Mouse (Mus musculus) kidney, adult 11 months (tissue): ENCODE measurements around the gene Adra1b.
A peak's percentile ranks its signal among the peaks of the same experiment; 100 is the strongest.

Experiments used
- DNase-seq: peaks from one replicate; pipeline ENCODE4 v3.0.0; 2022

Gene Adra1b

DNA sequence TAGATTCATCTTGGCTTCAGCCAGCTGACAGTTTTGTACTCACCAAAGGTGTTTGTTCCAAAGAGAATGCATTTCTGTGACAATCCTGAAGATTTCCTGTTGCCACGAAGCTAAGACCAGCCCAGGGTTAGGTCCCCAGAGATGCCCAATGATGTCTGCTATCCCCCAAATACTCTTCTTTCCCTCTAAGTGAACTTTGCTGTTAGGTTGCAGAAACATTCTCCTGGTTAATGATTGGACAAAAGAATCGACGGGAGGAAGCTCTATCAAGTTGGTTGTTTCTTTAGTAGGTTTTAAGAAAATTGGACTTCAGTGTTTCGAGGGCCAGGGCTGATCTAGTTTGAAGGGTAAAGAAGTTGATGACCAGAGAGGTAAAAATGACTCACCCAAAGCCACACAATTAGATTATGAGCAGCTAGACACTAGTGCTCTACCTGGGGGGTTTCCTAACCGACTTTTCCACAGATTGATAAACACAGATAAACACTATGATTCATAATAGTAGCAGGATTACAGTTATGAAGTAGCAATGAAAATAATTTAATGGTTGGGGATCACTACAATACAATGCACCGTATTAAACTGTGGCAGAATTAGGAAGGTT lies at the start of gene Adra1b:
Gene Adra1b, minus strand, starts transcription at position 160 of the 604 bp plus-strand sequence.
- no peak for DNase-seq

DNA sequence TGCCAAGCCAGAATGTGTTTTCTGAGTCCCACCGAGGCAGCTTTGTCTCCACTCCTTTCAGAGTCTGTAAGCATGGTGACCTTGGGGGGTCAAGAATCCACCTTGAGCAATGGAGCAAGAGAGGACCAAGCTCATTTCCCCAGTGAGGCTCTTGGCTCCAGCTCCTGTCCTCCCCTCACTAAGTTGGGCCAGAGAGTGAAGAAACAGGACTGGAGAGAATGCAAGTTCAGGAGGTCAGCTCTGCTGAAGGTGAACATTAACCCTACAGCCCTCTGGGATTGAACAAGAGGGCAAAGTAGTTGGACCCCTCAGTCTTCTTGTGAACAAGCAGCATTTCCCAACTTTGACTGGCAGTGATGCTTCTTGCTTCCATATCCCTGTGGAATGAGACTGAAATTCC lies 49.3 kb upstream of the Adra1b start:
- peak; percentile 83 for DNase-seq

DNA sequence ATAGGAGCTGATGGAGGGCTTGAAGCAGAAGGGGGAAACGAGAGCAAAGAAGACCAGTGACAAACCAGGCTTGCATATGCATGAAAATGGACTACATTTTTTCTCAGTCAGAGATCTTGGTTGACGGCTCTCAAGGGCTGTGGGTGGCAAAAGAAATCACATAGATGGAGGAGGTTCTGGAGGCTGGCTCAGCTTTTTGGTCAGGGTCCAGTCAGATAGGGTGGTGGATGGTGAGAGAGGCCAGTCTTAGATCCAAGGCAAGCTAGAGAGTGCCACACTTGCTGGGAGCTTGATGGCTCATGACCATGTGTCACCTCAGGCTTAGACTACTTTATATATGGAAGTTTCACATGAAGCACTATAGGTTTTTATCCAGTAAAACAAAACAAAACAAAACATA lies 42.8 kb upstream of the Adra1b start:
- DNase-seq = no peak

DNA sequence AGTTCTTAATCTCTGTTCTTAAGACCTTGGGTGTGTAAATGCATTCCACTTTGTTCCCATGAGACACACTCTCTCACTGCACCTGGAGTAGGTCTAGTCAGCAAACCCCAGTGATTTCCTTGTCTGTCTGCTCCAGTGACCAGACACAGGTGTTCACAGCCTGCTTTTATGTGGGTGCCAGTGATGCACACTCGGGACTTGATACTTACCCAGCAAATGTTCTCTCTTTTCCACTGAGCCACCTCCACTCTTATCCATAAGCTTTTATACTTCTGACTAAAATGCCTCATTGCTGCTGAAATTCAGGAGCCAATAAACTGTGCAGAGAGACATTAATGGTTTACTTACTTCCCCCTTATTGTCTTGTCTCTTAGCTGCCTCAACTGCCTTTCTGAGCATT lies 42.2 kb upstream of the Adra1b start:
- no peak for DNase-seq

DNA sequence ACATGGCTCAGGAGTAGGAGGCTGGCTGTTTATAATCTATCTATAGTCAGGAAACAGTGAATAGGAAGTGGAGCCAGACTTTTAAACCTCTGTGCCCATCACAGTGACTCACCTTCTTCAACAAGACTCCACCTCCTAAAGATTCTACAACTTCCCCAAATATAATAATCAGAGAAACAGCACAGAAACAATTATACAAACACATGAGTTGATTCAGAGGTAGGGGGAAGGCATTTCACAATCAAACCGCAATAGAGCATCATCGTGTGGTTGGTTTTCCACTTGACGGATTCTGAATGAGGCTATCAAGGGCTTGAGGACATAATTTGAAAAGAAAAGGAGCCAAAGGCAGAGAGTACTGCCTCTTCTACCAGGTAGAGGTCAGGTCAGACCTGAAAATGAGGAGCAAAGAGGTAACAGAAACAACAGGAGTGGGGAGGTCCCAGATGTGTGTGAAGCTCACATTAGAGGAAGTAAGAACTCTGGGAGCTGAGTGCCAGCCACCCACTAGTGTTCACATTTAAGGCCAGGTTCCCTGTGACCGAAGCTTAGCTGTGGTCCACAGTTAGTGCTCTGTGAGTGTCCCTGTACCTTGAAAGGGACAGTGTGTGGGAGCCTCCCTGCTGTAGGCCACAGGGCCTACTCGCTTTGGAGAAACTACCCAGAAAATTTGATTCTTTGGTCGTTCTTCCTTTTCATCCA lies 39.6 kb upstream of the Adra1b start:
- DNase-seq = no peak

DNA sequence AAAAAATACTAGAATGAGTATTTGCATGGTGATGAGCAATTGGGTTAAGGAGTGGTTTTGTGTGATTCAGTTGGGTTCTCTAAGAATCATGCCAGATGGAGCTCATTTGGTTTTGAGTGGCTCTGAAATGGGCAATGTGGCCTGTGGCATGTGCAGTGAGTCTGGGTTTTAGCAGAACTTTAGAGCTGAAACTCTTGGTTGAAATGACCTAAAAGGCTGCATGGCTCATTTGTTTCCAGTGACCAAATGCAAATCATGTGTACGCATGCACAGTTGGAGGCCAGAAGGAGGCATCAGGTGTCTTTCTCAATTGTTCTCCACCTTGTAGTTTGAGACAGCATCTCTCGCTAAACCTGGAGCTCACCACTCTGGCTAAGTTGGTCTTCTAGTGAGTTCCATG lies 35.0 kb upstream of the Adra1b start:
- no peak for DNase-seq

DNA sequence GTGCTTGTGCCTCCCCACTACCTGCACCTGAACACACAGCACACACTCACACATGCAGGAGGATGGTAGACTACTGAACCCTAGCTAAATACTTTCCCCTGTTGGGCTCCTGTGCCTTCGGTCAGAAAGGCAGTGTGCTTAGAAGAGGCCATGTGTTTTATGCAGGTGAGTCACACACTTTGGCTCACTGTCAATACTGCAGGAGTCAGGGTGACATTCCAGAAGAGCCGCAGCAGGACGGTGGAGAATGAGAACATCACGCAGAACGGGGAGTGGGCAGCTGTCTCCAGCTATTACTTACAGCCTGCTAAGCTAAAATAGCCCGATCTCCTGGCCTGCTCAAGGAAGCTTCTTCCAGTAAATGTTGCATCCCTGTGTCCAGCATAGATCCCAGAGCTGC lies 32.5 kb upstream of the Adra1b start:
- no peak for DNase-seq

DNA sequence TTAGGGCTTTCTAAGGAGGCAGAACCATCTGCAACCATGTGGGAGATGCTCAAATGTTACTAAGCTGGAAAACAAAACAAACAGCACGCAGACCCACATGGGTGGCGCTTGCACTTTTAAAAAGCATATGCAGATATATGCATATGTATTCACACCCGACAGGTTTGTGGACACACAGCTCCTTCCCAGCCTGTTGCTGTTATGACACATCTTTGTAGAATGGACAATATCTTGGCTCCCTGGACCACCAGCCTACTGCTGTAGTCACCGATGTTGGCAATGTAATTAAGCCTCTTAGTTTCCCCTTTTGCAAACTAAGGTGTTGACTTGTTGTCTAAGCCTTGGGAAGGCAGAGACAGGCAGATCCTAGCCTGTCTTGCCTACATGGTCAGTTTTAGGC lies 32.0 kb upstream of the Adra1b start:
- DNase-seq = no peak

DNA sequence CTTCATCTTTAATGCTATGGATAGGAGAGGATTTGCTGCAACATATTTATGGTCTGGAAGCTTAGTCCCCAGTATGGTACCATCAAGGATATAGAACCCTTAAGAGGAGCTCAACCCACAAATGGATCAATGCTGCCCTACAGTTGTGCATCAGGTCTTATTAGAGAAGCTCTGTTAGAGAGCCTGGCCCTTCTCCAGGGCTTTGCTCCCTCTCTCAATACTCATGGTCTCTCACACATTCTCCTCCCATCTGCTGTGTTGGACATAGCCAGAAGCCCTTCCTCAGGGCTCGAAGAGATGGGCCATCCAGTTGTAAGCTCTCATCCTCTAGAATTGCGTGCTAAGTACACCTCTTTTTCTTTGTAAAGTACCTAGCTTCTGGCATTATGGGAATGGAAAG lies 29.2 kb upstream of the Adra1b start:
- no peak for DNase-seq

DNA sequence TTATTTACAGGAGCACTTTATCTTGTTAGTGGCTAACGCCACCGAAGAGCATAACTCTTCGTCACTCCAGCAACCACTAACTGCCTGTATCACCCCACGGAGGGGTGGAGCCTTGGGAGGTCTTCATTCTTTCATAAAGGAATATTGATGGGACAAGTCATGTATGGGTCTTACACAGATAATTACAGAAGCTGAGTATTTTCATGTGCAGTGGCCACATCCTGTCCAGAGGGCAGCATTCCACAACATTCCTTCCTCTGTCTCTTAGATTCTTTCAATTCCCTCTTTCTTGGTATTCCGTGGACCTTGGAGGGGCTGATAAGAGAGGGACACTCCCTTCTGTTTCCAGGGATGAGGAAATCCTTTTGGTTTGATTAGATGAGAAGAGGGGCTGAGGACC lies 28.7 kb upstream of the Adra1b start:
- DNase-seq = no peak

DNA sequence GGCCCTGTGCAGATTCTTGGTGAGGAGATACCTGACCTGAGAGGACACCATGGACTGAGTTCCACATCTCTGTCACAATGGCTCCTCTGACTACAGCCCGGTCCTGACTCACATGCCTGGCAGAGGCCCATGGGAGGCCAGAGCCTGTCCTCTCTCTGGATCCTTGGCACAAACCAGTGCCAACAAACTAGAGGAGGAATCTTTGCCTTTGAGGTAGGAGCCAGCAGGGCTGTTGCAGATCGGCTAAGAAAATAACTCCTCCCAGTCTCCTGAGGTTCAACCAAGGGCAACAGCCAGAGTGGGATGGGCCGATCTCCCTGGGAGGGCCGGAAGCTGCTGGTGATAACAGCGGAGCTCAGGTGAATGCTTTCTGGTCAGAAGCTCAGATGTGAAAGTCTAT lies 28.2 kb upstream of the Adra1b start:
- DNase-seq = peak; percentile 48

DNA sequence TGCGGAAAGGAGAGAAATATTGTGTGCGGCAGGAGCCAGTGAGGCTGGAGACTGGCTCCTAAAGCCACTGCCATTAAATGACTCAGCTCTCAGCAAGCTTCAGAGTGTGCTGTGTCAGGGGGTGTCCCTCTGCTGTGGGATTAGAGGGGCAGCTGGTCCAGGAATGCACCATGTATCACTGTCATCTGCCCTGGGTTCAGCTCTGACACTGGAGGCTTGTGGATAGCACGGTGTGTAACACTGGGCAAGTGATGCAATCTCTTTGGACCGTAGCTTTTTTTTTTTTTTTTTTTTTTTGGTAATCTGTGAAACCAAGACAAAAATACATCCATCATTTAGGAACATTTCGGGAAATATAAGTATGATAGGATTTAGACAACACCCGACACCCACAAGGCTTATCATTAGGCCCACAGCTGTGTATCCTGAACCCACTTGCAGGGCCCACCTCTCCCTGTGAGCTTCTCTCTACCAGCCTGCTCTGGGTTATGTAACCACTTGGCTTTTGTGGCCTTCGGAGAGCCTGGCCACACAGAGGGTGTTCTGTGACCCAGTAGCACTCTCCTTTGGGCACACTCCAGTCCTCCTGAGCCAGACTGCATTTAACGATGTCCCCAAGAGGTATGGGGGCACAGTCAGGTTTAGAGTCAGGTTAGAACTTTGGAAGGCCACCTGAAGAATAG lies 26.3 kb upstream of the Adra1b start:
- peak; percentile 13 for DNase-seq

DNA sequence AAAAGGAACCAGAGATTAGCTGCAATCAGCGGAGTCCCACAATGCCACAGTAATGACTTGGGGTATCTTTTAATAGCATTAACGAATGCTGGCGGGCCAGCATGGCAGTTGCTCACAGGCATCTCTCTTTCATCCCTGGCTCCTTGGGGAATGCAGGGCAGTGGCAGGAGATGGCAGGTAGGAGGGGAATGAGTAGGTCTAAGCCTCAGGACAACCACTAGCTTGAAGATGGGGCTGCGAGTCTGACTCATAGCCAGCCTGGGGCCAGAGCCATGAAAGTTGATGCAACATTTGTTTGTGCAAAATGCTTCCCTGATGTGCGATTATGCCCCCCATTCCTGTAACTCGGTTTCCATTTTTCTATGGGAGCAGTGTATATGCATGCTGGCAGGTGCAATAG lies 25.2 kb upstream of the Adra1b start:
- no peak for DNase-seq

DNA sequence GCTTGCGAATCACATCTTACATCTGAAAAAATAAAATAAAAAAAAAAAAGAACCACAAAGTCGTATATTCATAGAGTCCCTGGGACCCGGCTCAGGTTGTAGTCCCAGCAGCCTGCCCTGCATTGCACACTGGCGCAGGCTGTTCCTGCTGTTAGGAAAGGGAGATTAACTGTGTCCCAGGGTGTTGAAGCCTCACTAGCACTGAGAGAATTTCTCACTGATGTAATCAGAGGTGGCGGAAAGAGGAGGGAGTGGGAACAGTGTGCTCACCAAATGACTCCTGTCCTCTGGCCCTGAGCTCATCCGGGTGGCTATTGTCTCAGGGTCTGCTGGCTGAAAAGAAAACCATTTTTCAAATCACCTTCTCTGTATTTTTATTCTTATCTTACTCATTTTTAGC lies 24.6 kb upstream of the Adra1b start:
- DNase-seq = no peak

DNA sequence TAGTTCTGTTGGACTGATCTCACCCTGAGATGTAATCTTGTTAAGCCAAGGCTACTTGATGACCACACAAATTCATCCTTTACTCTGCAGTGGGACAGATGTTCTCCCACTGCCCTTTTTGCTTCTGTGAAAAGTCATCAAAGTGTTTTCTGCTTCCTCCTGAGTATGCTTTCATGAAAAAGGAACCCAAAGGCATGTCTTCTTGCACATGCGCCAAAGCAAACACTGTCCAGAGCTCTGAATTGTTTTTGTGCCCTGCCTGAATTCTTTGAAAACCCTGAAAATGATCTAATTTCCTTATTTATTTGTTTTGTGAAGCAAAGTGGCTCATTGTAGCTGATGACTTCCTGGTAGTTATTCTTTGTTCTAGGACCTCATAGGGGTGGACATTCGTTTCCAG lies 20.7 kb upstream of the Adra1b start:
- DNase-seq = no peak

DNA sequence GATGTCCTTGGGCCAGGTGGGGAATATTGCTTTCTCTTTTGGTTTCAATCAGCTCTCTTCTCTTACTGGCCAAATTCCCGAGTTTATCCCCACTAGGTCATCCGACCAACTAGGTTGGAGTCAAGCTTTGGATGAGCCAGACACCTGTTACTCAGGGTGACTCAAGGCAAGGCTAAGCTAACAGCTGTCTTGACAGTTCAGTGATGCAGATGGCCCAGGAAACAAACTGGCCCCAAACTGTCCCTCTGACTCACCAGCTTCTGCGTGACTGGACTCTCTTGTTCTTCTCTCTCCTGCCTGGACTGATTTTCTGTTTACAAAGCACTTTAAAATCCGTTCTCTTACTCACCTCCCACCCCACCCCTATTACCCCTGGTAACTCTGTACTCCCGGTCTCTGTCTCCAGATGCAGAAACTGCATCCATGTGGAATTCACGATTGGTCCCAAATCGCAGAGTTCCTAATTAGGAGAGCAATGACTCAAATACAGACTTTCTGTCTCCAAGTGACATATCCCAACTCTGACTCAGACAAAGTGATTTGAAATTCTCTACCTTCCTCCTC lies 18.6 kb upstream of the Adra1b start:
- DNase-seq = no peak

DNA sequence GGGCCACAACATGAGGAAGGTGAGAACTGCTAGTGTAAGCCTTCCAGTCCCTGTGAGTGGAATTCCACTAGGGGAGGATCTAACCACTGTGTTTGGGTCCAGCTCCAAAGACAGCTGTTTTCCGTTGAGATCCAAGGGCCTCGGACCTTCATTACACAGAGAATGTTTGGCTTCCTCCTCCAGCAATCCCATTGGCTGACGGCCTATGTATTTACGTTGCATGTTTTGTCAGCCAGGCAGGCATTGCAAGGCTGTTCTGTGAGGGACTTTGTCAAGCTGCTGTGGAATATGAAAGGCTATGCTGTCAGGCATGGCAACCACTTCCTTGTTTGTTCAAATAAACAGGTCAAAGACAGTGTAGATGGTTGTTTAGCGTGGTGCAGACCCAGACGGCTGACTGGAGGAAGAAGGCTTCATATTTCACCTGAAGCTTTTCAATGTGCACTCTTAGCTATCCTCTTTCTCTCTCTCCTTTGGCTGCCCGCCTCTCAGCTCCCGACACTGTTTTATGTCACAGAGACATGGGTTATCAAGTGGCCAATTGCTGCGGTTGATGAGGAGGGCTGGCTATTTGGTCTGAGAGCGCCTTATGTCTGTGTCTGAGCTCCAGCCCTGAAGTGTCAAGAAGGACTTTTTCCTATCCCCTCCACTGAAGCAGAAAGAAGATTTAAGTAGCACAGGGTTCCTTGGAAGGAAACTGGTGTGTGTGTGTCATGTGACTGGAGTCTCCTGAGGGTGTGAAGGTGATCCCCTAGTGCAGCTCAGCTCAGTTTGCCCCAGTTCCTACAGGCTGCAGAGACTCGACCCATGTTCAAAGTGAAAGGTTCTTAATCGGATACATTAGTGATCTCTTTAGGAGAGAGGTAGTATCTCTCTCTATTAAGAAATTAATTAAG lies 13.8 kb upstream of the Adra1b start:
- peak; percentile 36 for DNase-seq

DNA sequence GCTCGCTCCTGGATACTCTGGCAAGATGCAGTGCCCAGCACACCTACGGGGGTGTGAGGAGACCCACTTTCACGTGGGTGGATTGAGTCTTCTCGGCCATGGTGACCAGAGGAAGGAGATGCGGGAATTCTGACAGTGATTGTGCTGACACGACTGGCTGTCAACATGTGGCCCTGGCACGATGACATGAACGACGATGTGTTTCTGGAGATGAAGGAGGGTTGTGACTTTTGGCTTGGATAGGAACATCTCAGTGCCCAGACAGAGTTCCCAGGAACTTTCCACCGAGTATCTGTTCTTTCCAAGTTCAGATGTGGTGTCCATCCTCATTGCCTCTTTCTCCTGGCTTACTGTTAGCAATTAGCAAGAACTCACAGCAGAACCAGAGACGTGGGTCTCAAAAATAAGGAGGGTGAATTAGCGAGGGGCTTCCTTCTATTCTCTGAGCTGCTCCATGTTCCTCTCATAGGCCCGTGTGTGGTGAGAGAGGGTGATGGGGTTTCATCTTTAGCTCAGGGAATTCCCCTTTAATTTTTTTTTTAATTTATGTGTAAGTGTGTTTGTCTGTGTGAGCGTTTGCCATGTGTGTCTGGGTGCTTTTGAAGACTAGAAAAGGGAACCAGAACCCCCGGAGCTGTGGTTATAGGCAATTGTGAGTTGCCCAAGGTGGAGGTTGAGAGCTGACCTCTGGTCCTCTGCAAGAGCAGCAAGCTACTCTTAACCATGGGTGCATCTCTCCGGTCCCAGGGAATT lies 11.3 kb upstream of the Adra1b start:
- DNase-seq = no peak

DNA sequence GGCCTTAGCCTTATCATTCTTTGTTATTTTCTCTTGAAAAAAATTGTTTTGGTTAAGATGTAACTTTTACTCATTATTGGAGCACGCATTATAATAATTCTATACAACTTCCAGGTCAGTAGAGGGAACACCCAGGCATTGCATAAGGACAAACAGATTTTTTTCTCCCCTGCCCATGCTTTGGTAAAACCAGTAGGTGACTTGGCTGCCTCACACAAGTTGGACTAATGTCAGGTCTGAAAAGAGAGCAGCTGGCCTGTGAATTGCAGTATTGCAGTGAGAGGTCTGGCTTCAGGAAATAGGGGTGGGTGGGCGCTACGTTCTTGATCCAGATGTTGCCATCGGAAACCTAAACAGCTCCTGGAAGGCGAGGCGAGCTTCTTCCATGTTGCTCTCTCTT lies 10.6 kb upstream of the Adra1b start:
- no peak for DNase-seq

DNA sequence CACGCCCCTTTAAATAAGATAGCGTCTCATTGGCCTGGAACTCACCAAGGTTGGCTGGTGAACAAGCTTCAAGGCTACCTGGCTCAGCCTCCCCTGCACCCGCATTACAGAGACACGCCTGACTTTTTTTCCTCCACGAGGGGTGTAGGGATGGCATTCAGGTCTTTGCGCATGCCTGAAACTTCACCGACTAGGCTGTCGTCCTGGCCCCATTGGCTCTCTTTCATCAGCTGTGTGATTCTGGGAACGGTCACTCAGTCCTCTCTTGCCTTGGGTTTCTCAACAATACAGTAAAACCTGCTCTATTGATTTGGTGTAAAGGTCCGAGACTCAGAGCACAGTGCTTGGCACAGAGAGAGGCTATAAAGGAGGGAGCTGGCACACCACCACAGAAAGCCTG lies 2.3 kb upstream of the Adra1b start:
- DNase-seq = no peak

DNA sequence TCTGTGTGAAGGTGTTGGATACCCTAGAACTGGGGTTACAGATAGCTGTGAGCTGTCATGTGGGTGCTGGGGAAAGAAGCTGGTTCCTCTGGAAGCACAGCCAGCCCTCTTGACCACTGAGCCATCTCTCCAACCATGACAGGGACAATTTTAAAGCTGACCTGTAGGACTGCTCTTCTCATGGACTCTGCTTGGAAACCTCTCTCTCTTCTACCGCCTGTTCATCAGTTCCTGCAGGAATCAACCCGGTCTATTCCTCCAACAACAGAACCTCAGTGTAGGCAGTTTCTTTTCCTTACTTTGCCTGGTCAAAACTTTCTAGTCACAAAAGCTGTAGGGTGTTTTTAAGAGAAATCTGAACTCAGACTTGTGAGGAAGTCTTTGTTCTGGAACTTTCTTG lies 1.3 kb downstream of the Adra1b start:
- DNase-seq = no peak

DNA sequence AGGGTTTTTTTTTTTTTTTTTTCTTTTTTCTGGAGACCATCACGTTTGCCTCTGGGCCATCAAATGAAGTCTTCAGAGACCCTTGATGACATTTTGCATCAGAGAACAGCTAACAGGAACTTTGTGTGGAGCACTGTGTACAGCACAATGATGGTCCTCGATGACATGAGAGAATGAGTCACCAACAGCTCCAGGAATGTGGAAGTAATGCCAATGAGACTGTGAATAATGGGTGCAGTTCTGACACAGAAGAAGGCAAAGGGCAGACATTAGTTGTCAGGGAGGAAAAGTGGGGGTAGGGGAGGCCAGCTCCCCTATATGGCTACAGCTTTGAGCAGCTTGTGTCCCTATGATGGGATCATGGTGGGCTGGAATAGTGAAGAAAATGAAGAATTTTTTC lies 5.7 kb downstream of the Adra1b start:
- no peak for DNase-seq
